24 mouse cellular contexts compared by ENCODE assay signal in genomic region chrX:140269742-140270457, GRCm38 (mm10).
DNase-seq lines count a peak whose midpoint lies in the region; ATAC-seq and TF ChIP-seq lines count a peak whose summit lies in the region.
"Had no signal": no experiment of that assay in that cellular context is flagged by ENCODE, and none has a peak within 500 bp of the region (broad histone marks: within the 10 kb centered on the region; RNA-seq: fewer than 3 reads in every experiment).

No protein-coding gene starts in this region.

- 47% methylated on average over 5 of the region's 5 CpGs for WGBS in forebrain, embryonic 15.5 days
- WGBS in forebrain, embryonic 11.5 days: 55% methylated on average over 5 of the region's 5 CpGs
- WGBS in hindbrain, postnatal 0 days: 50% methylated on average over 5 of the region's 5 CpGs
- 56% methylated on average over 5 of the region's 5 CpGs for WGBS in hindbrain, embryonic 12.5 days

- H3K4me3 ChIP-seq in forebrain, embryonic 15.5 days: no peak overlapping the region
- H3K4me3 ChIP-seq in forebrain, embryonic 11.5 days (ENCODE audit: low read depth, low read length): no peak overlapping the region
- no peak overlapping the region for H3K4me3 ChIP-seq in hindbrain, postnatal 0 days (ENCODE audit: low read length)
- no peak overlapping the region for H3K4me3 ChIP-seq in hindbrain, embryonic 12.5 days
- H3K4me3 ChIP-seq: heart, embryonic 10.5 days; heart, embryonic 15.5 days; liver, embryonic 12.5 days; neural tube, embryonic 13.5 days; stomach, embryonic 15.5 days had no signal

- H3K9ac ChIP-seq in forebrain, embryonic 15.5 days (replicated peaks): no peak overlapping the region
- no peak overlapping the region for H3K9ac ChIP-seq in forebrain, embryonic 11.5 days (ENCODE audit: low read length)
- H3K9ac ChIP-seq in hindbrain, postnatal 0 days (replicated peaks; ENCODE audit: low read length): no peak overlapping the region
- no peak overlapping the region for H3K9ac ChIP-seq in hindbrain, embryonic 12.5 days
- H3K9ac ChIP-seq: heart, embryonic 15.5 days; liver, embryonic 12.5 days; liver, postnatal 0 days; neural tube, embryonic 13.5 days; stomach, embryonic 15.5 days had no signal

- H3K27ac ChIP-seq in forebrain, embryonic 15.5 days (replicated peaks): no peak overlapping the region
- H3K27ac ChIP-seq in forebrain, embryonic 11.5 days (ENCODE audit: low read depth, low read length): no peak overlapping the region
- H3K27ac ChIP-seq in hindbrain, postnatal 0 days: no peak overlapping the region
- no peak overlapping the region for H3K27ac ChIP-seq in hindbrain, embryonic 12.5 days
- H3K27ac ChIP-seq: heart, embryonic 10.5 days; heart, embryonic 15.5 days; liver, embryonic 12.5 days; neural tube, embryonic 13.5 days; stomach, embryonic 15.5 days had no signal

- no peaks in the 10 kb centered on the region for H3K27me3 ChIP-seq in forebrain, embryonic 15.5 days
- H3K27me3 ChIP-seq in forebrain, embryonic 11.5 days (ENCODE audit: control insufficient read depth, insufficient read depth, low read length): peaks cover 12% of the 10 kb centered on the region
- no peaks in the 10 kb centered on the region for H3K27me3 ChIP-seq in hindbrain, postnatal 0 days (ENCODE audit: insufficient read depth, low read length)
- H3K27me3 ChIP-seq in hindbrain, embryonic 12.5 days: peaks cover 42% of the 10 kb centered on the region

- 0 out of 2 replicates have a peak, but pooled peaks have one; percentile 14 for TF ChIP-seq CTCF in hindbrain, postnatal 0 days (IDR thresholded peaks at IDR 0.05; ENCODE audit: low read depth)
- TF ChIP-seq CTCF in brain, embryonic 14.5 days (IDR thresholded peaks at IDR 0.05; ENCODE audit: borderline replicate concordance, extremely low read depth, insufficient read depth, insufficient read length): no peak

- H3K4me1 ChIP-seq in forebrain, embryonic 15.5 days: no peaks in the 10 kb centered on the region
- H3K4me1 ChIP-seq in forebrain, embryonic 11.5 days (replicated peaks; ENCODE audit: control insufficient read depth, insufficient read depth, low read length): no peaks in the 10 kb centered on the region
- no peaks in the 10 kb centered on the region for H3K4me1 ChIP-seq in hindbrain, postnatal 0 days (ENCODE audit: insufficient read depth, low read length)
- H3K4me1 ChIP-seq in hindbrain, embryonic 12.5 days: no peaks in the 10 kb centered on the region
- H3K4me1 ChIP-seq: heart, embryonic 10.5 days; heart, embryonic 15.5 days; liver, embryonic 12.5 days; neural tube, embryonic 13.5 days; stomach, embryonic 15.5 days had no signal

- no peak for TF ChIP-seq POLR2A in brain, embryonic 14.5 days (IDR thresholded peaks at IDR 0.05; ENCODE audit: borderline replicate concordance, extremely low read depth, insufficient read depth, insufficient read length, poor library complexity, severe bottlenecking)

- no peak for DNase-seq in forebrain, embryonic 11.5 days (ENCODE audit: low spot score)
- peak; percentile 23 for DNase-seq in hindbrain, postnatal 0 days (ENCODE audit: low spot score)
- DNase-seq in brain, adult 2 months (ENCODE audit: low read depth, low spot score): peak; percentile 7
- DNase-seq in brain, embryonic 14.5 days (ENCODE audit: low read depth): peak; percentile 43
- DNase-seq: adrenal gland, postnatal 36 days; B cell, adult 2 months; cerebellum, adult 11 months; gastrocnemius, postnatal 14 days; heart, adult 11 months; kidney, adult 9 months; kidney, postnatal 10 days; layer of hippocampus, postnatal 36 days; left cerebral cortex, postnatal 4 days; liver, postnatal 0 days; lung, postnatal 36 days; right cerebral cortex, postnatal 14 days had no signal

- H3K4me2 ChIP-seq in forebrain, embryonic 15.5 days (replicated peaks): no peak overlapping the region
- no peak overlapping the region for H3K4me2 ChIP-seq in forebrain, embryonic 11.5 days (ENCODE audit: low read depth, low read length, severe bottlenecking)
- no peak overlapping the region for H3K4me2 ChIP-seq in hindbrain, postnatal 0 days (ENCODE audit: low read depth, low read length)
- H3K4me2 ChIP-seq in hindbrain, embryonic 12.5 days (replicated peaks): no peak overlapping the region
- H3K4me2 ChIP-seq: heart, embryonic 15.5 days; liver, embryonic 12.5 days; neural tube, embryonic 13.5 days; stomach, embryonic 15.5 days had no signal

- ATAC-seq in forebrain, embryonic 15.5 days (replicated peaks): peak; percentile 51; the same call in 1 of the 2 replicates
- ATAC-seq in forebrain, embryonic 11.5 days (replicated peaks; ENCODE audit: low FRiP score): no peak
- ATAC-seq in hindbrain, postnatal 0 days: no peak
- ATAC-seq in hindbrain, embryonic 12.5 days (ENCODE audit: low FRiP score): no peak
- ATAC-seq: intestine, postnatal 0 days; liver, embryonic 12.5 days; liver, postnatal 0 days had no signal

- H3K36me3 ChIP-seq in forebrain, embryonic 15.5 days: no peaks in the 10 kb centered on the region
- no peaks in the 10 kb centered on the region for H3K36me3 ChIP-seq in forebrain, embryonic 11.5 days (ENCODE audit: control insufficient read depth, insufficient read depth, low read length)
- no peaks in the 10 kb centered on the region for H3K36me3 ChIP-seq in hindbrain, postnatal 0 days (ENCODE audit: insufficient read depth, low read length)
- H3K36me3 ChIP-seq in hindbrain, embryonic 12.5 days: no peaks in the 10 kb centered on the region
- H3K36me3 ChIP-seq: heart, embryonic 10.5 days; heart, embryonic 15.5 days; liver, embryonic 12.5 days; neural tube, embryonic 13.5 days; stomach, embryonic 15.5 days had no signal

- no peaks in the 10 kb centered on the region for H3K9me3 ChIP-seq in forebrain, embryonic 15.5 days
- H3K9me3 ChIP-seq in forebrain, embryonic 11.5 days (ENCODE audit: control insufficient read depth, low read length): no peaks in the 10 kb centered on the region
- no peaks in the 10 kb centered on the region for H3K9me3 ChIP-seq in hindbrain, postnatal 0 days (ENCODE audit: low read length)
- H3K9me3 ChIP-seq in hindbrain, embryonic 12.5 days (replicated peaks): no peaks in the 10 kb centered on the region
- H3K9me3 ChIP-seq: heart, embryonic 10.5 days; heart, embryonic 15.5 days; liver, embryonic 12.5 days; neural tube, embryonic 13.5 days; stomach, embryonic 15.5 days had no signal
